Mouse (Mus musculus) layer of hippocampus, postnatal 36 days (tissue): ENCODE results near the gene Trap1a. TPM values are rescaled to one million over a fixed set of nuclear protein-coding genes. Genes with fewer than 3 reads are reported as not detected.
"Not testable (repeated sequence)": the region's sequence is repeated elsewhere in the genome, so short reads cannot be mapped to it uniquely, and the experiment has no call there.

Experiments used
- DNase-seq, 2 experiments: peaks; one replicate each; pipeline ENCODE4 v3.0.0; 2022
- total RNA-seq, 2 experiments: library from RNA; stranded (reverse); gene quantifications; 2 replicates each; pipeline ENCODE4 v1.2.3; 2021

The Trap1a gene
- total RNA-seq: not detected

DNA sequence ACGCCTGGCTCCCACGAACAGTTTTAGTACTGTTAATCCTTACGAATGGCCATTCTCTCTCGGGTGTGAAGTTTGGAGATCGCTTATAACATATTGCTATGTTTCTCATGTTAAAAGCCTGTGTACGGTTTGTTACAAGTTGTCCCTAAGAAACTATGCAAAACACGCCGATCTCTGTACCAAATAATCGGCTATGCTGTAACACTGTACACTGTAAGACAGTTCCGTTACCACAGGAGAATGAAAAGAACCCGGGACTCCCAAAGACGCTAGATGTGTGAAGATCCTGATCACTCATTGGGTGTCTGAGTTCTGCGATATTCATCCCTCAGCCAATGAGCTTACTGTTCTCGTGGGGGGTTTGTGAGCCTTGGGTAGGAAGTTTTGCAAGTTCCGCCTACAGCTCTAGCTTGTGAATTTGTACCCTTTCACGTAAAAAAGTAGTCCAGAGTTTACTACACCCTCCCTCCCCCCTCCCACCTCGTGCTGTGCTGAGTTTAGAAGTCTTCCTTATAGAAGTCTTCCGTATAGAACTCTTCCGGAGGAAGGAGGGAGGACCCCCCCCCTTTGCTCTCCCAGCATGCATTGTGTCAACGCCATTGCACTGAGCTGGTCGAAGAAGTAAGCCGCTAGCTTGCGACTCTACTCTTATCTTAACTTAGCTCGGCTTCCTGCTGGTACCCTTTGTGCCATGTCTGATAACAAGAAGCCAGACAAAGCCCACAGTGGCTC, at the start of gene Trap1a:
Trap1a (plus strand) TSS at position 421 of the 732 bp plus-strand sequence.
- DNase-seq: no peak

DNA sequence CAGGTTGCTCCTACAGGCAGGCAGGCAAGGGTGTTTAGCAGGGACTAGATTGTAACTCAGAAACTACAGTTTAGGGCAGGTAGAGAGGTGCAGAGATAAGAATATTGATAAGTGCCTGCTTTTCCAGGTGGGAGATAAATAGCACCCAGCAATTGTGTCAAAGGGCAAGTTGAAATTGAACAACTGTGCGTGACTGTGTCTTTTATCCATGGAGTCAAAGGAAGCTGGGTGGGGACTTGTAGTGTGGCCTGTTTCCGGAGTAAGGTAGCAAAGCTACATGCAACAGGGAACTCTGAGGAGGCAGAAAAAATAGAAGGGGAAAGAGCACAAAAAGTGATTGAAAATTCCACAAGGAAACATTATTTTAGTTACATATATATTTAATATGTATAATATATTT, 40.4 kb upstream of the Trap1a start:
- DNase-seq: no peak

DNA sequence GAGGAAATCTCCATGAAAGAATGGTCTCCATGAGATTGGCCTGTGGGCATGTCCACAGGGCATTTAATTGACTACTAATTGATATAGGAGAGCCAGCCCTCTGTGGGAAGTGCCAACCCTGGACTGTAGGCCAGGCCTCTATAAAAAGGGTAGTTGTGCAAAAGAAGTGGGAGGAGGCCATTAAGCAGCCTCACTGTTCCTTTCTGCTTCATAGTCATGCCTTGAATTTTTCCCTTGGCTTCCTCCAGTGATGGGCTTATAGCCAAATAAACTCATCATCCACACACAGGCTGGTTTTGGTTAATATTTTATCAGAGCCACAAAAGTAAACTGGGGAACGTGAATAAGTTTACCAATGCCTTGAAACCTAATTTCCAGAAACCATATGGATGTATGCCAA, 38.2 kb upstream of the Trap1a start:
- DNase-seq: no peak

DNA sequence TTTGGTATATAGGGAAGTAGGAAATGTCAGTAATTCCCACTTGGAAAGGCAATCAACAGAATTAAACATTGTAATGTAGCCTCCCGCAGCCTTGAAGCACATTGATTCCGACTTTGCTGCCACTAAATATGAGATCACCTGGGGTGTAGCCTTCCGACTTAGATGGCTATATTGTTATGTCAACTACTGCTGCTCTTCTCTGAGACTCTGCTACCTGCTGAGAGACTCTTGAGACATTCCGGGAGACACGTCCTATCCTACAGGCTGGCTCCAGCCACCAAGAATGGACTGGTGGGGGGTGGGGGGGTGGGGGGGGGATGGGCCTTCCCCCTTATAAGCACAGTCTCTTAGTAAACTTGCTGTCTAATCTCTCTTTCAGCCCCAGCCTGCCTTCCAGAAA, 16.1 kb upstream of the Trap1a start:
- DNase-seq: not testable (repeated sequence)

DNA sequence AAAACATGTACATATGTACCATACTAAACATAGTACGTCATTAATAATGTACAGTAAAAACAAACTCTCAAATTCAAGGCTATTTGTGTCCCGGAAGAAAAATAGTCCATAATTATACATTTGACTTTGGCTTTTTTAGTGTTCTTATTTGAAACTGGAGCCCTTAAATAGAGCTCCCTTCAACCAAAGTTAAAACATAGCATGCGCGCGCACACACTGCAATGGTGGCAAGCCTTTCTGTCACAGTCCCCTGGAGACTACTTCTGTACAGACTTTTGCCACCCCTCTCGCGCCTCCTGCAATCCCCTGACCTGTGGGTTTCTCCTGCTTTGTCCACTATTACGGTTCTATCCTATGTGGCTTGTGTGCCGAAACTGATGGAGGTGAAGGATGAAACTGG, 900 bp upstream of the Trap1a start:
- no peak for DNase-seq

DNA sequence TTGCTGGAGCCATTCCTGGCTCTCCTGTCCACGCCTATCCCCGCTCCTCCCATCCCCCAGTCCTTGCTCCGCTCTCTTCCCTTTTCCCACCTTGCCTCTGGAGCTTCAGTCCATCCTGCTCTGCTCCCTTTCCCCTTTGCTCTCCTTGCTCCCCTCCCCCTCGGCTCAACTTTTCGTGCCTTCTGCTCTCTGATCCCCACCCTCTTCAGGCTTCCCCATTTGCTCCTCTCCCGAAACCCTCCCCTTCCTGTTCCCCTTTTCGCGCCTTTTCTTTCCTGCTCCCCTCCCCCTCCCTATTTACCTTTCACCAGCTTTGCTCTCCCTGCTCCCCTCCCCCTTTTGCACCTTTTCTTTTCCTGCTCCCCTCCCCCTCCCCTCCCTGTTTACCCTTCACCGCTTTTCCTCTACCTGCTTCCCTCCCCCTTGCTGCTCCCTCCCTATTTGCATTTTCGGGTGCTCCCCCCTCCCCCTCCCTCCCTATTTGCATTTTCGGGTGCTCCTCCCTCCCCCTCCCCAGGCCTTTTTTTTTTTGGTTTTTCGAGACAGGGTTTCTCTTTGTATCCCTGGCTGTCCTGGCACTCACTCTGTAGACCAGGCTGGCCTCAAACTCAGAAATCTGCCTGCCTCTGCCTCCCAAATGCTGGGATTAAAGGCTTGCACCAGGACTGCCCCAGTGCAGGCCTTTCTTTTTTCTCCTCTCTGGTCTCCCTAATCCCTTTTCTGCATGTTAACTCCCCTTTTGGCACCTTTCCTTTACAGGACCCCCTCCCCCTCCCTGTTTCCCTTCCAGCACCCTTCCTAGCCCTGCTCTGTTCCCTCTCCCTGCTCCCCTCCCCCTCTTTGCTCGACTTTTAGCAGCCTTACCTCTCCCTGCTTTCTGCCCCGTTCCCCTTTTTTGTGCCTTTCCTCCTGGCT, 1.3 kb downstream of the Trap1a start:
- no peak for DNase-seq

DNA sequence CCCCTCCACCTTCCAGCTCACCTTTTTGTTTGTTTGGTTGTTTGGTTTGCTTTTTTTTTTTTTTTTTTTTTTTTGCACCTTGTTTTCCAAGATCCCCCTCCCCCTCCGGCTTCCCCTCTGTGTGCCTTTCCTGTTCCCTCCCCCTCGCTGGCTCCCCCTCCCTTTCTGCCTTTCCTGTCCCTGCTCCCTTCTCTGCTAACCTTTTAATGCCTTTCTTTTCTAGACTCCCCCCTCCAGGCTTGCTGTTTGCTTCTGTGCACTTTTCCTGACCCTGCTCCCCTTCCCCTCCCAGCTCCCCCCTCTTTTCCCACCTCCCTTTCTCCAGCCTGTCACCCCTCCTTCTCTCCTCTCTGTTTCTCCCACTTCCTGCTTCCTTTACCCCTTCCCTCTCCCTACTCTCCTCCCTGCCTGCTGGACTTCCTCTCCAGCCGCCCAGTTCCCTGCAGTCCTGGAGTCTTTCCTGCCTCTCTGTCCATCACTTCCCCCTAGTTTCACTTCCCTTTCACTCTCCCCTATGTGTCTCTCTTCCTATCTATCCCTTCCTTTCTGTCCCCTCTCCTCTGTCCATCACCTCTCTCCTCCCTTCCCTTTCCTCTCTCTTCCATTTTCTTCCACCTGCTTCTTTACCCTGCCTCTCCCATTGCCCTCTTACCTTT, 2.1 kb downstream of the Trap1a start:
- no peak for DNase-seq

DNA sequence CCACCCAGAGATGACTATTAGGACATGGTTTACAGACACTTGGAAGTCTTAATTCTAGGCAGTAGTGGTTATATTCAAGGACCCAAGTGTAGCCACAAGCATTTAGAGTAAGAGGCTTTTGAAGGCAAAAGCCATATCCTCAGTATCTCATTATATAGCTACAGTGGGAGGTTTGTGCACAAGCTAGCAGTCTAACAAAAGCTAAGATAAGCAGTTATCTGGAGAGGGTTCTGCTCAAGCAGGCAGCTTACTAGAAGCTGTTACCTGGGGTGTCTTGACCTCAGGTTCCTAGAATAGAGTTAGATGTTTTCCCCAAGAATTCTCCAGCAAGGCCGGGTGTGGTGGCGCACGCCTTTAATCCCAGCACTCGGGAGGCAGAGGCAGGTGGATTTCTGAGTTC, 6.1 kb downstream of the Trap1a start:
- DNase-seq: no peak

DNA sequence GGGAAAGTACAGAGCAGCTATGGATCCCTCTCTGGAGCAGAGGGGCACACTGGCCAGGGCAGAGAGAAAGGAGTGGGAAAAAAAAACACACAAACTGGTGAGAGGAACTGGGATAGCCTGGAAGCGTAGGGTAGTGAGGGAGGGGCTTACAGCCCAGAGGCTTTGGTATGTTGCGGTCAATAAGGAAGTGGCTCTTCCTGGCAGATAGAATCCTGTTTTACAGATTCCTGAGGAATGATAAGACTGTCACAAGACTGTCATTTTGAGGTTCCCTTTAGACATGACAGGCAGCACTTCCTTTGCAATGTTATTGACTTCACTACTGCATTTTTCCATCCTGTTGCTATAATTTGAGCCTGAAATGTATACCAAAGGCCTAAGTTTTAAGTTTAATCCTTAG, 7.7 kb downstream of the Trap1a start:
- no peak for DNase-seq

DNA sequence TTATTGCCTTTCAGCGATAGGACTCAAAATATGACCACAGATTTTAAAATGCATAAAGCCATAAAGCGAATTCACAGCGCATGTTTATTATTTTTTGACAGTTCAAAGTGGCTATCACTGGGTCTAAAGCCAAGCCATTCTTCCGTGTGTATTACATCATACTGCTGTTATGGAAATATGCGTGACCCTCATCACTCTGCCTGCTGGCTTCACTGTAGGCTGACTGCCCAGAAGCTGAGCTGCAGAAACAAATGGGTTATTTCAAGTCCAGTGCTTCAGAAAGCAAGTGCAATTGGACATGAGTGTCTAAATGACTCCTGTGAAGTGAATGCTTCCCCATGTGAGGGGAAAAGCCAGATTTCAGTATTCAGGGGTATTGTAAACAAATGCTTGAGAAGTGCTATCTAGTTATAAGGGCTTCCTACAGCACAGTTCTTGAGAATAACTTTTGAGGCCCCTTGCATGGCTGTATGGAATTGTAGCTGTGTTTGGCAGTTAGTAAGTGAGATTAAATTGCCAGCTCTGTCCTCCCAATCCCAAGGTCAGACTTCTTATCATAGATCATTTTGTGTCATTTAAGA, 18.8 kb downstream of the Trap1a start:
- no peak for DNase-seq

DNA sequence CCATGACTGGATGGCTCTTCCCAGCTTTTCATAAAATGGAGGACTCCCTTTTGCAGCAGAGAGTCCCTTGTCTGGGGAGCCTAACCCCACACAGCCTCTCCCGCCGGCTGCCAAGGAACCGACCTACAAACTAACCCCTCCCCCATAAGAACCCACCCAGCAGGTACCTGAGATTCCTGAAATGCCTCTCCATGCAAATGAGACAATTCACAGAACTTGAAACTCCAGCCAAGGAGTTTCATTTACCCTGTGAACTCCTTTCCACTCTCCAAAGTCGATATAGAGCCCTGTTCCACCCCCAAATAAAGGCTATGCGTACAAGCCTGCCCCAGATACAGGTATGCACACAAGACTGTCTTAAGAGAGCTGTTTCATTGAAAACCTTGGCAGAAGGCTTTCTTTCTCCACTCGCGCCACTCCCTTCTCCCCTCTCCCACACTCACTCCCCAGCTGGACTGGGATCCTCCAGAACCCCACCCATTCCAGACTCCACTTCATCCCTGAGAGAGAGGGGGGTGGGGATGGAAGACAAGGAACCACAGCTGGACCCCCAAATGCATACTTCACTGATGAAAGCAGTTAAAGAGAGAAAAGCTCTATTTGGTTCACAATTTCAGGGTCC, 24.3 kb downstream of the Trap1a start:
- DNase-seq: no peak

DNA sequence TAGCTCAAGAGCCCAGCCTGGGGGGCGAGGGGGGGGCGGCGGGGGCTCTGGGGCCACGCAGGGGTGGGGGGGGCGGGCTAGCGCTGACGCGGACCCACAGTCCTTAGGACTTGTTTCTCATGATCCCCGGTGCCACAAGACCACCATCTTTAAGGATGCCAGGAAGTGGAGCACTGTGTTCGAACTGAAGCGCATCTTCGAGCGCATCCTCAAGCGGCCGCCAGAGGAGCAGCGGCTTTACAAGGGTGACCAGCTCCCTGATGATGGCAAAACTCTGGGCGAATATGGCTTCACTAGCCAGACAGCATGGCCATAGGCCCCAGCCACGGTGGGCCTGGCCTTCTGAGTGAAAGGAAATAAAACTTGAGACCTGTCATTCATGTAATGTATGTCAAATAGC, 24.9 kb downstream of the Trap1a start:
- DNase-seq: no peak

DNA sequence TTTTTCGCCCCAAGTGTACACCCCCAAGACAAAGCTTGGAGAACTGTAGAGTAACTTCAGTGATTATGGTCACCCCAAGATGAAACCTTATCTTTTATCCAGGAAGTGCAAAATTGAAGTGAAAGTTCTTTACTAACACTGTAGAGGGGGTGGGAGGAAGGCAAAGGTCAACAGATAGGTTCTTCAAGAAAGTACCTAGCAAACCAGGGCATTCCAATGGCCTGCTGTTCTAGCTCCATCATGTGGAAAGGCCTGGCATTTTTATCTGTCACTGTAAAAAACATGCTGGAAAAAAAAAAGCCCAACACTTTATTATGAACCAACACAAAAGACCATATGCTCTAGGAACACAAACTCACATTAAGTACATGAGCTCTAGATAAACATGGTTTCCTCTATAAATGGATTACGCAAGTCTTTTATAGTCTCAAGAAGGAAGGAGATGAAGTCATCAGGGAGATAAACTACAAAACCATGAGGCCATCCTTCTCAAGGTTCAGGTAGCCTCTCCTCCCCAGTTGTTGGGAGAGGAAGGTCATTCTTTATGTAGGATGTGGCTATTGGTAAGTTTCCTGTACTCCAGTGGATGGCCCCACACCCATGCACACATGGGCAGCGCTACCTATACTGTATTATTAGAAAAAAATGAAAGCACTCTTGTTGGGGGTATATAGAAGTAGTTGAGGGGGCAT, 33.5 kb downstream of the Trap1a start:
- no peak for DNase-seq

DNA sequence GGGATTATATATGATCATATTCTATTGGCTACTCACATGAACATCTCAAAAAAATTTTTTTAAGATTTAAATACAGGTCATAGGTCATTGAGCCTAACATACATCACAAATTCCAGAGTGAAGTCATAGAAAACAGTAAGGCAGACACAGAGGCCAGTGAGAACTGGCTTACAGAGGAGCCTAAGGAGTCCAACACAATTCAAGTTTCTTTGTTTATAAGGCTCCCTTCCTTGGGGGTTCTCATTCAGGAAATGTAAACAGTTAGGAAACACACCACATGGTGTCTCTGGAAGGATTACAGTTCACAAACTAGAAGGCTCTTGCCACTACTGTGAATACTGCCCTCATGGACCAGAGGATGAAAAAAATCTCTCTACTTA, 34.0 kb downstream of the Trap1a start:
- no peak for DNase-seq

DNA sequence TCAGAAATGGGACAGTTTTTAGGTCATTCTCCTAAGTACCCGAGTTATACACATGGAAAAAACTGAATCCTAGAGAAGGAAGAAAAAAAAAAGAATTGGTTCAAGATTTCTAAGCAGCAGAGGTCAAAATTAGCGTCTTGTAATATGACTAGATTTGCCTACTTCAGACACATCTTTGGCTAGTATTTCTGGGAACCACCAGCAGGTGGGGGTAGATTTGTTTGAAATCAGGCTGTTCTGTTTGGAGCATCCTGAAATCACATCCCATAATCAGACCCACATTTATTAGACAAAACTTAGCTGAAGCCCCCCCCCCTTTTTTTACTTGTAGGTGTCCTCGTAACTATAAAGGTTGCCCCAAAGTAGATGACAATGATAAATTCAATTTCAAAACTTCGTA, 35.6 kb downstream of the Trap1a start:
- DNase-seq: no peak

DNA sequence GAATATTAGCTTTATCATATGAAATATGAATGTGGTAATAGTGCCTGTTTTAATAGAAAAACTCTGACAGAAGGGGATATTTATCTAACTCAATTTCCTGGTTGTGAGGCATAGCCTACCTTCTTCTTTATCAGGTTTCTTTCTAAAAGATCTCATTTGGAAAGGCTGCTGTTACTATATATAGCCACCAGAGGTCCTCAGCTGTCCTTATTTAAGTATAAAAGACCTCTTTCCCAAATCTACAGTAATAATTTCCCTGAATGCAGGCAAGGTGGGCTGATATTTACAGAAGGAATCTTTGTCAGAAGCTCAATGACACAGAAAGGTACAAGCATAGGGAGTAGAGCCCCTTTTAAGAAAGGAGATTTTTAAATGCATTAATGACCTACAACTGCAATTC, 39.2 kb downstream of the Trap1a start:
- no peak for DNase-seq

Other genes with a start within 250 kb of the Trap1a start
- not detected for gene Serpina7, start 248.4 kb upstream of the Trap1a start, total RNA-seq
- gene 4930513O06Rik, start 247.4 kb upstream of the Trap1a start, total RNA-seq: not detected
- not detected for gene 4933428M09Rik, start 154.5 kb upstream of the Trap1a start, total RNA-seq
- gene Mum1l1, start 123.6 kb upstream of the Trap1a start, total RNA-seq: 1 to 10 TPM; 4.0 TPM
- gene D330045A20Rik, start 146.7 kb downstream of the Trap1a start, total RNA-seq: under 1 TPM; 0.32 to 0.43 TPM
- 10 to 100 TPM; 31.8 to 35.7 TPM for gene Rnf128, start 229.6 kb downstream of the Trap1a start, total RNA-seq